Mouse (Mus musculus) neutrophil, adult 5-6 weeks (primary cell): Measurements from ENCODE around the gene Gm20431. TPM values are rescaled to one million over a fixed set of nuclear protein-coding genes. Genes with fewer than 3 reads are reported as not detected.

Experiments
- ATAC-seq: fragments of 151-379, 151-347 bp; 2 replicates; pipeline ENCODE4 v1.8.0; 2017; ENCODE audit warnings: mild to moderate bottlenecking, moderate TSS enrichment; ENCODE audit not compliant: insufficient number of reproducible peaks, poor library complexity, low FRiP score, severe bottlenecking; ENCODE audit errors: extremely low read depth
- total RNA-seq: library from RNA; stranded (forward); fragments of 200-1000 nt; gene quantifications from 2 replicates; pipeline ENCODE4 v1.2.3, GENCODE M21; 2017

The Gm20431 gene
- total RNA-seq, 1 experiment from 2014 or later, result not detected

DNA sequence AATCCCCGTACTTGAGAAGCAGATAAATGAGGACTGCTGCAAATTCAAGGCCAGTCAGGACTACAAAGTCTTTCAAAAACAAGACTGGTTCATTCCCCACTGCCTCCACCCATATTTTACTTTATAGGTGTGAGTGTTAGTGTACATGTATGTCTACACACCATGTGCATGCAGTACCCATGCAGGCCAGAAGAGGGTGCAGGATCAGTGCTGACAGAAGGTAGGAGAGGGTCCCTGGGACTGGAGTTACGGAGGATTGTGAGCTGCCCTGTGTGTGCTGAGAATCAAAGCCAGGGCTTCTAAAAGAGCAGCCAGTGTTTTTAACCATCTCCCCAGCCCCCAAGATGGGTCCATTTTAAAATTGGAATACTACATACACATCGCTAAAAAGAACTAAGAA lies 21.0 kb downstream of the Gm20431 start:
- ATAC-seq, result 0 out of 2 replicates have a peak, but pooled peaks have one; percentile 25

DNA sequence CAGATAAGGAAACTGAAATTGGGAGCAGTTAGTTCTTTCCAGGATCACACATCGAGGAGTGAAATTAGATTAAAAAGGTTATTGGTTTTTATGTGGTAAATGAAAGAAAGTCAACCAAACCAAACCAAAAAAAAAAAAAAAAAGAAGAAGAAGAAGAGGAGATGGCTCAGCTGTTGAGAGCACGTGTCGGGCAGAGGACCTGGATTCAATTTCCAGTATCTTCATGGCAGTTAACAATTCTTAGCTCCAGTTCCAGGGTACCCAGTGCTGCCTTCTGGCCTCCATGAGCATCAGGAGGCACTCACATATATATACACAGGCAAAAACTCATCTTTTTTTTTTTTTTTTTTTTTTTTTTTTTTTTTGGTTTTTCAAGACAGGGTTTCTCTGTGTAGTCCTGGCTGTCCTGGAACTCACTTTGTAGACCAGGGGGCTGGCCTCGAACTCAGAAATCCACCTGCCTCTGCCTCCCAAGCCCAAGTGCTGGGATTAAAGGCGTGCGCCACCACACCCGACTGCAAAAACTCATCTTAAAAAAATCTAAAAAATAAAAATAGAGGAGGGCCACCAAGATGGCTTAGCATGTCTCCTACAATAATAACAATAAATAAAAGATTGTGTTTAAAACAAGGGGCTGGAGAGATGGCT lies 26.3 kb downstream of the Gm20431 start:
- ATAC-seq, result no peak

DNA sequence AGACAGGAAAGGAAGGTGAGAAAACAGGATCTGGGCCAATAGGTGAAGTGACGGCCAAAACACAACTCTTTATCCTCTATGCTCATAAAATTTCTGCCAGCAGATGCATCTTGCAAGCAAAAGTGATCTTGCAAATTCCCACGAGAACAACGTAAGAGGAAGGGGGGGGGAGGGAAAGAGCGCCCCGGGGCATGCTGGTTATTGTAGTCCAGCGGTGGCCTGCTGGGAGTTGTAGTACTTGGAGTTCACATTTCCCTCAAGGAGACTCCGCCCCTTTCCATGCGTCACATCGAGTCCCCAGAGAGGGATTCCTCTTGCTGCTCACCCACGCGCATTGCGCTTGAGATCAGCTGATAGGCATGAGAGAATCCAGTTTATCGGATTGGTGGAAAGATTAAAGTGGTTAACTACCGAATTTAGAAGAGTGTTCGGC lies 26.9 kb downstream of the Gm20431 start:
- ATAC-seq, result peak; percentile 87

DNA sequence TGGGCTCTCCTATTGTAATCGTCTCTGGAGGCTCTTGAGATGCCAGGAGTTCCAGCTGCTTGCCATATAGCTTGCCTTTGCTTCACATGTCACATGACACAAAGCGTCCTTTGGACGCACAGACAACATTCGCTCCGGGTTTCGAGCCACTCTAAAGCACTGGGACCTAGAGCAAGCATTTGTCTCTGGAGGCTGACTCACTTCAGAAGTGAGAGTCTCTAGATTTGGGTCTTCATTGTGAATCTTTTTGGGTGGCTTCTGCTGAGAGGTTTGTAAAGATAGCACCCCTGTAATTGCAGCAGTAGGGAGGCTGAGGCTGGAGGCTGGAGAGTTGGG lies 27.8 kb downstream of the Gm20431 start:
- ATAC-seq, result no peak

DNA sequence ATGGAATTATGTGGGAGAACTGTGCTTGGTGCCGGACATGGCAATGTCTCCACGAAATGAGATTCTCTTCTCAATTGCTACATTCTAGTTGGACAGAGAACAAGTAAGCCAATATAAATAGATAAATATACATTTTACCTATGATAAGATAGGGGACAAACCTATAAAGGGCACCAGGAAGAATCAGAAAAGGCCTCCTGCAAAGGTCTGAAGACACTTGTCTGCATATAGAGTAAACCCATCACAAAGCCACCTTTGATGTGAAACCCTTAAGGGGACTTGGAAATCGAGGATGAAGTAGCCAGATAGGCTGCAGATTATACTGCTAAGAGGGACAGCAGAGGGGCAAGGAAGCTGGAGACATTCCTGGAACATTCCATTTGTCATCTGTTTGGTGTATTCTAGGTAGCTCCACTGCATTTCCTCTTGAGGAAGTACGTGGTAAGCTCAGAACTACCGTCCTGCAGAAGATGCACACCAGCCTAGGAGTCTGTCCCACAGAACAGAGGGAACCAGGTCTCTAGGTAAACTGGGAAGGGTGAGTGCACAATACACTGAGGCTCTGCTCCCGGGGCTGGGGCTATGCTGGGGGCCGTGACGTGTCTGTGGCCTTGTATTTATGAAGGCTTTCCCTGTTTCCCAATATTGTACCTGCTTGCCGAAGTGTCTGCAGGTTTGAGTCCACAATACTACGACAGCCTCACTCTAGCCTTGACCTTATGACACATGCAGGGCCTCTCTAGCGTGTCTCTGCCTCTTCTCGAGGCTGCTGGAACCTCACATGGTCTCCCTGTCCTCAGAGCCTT lies 28.4 kb downstream of the Gm20431 start:
- no peak for ATAC-seq

DNA sequence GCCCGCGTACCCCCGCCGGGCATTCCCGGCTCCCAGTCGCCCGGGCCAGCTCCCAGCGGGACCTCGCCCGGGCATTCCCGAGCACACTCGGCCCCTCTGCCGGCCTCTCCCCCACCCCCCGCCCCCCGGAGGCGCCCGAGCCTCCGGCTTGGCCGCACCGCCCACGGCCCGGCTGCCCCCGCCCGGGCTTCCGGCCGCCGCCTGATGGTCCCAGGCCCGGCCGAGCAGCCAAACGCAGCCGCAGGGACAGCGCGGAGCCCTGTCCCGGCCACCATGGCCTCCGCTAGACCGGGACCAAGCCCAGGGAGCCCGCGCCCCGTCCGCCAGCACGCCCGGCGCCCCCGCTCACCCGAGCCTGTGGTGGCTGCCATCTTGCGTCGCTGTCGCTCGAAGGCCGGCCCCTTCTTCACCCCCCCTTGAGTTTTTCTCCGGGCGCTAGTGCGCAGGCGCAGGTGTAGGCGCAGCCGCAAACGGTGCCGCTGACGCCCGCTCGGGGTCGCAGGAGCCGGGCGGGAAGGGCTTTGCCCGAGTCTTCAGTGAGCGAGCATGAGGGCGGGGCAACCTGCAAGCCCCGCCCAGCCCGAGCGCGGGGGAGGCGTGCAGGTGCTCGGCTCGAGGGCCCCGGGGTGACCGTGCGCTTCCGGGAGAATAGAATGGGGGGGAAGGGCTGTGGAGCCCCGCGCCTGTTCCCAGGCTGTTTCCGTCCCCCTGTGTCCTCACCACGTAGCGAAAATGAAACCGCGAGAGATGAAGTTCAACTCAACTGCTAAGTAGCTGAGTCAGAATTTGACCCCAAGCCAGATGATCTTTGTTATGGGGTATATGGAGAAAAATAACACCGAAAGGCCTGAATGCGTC lies 29.5 kb downstream of the Gm20431 start, which contains the start of gene Ube2v1:
TSS of gene Ube2v1 (minus strand) at position 505 of the 858 bp plus-strand sequence.
- peak; percentile 56 for ATAC-seq

DNA sequence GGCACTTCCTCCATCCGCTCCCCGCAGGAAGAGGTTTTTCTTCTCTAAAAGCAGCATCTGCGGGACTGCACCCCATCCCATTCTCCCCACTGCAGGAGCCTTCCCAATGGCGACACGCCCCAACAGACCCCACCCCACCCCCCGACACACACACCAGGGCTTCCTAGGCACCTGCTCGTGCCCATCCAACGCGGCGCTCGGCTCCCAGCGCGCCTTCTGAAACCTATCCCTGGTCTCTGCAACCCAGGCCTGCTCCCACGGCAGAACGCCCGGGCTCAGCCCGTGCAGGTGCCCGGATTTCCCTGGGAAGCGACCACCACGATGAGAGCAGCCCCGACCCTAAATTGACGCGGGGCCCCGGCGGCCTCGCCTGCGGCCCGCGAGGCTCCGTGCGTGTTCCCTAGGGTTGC lies 30.1 kb downstream of the Gm20431 start:
- ATAC-seq, result no peak

DNA sequence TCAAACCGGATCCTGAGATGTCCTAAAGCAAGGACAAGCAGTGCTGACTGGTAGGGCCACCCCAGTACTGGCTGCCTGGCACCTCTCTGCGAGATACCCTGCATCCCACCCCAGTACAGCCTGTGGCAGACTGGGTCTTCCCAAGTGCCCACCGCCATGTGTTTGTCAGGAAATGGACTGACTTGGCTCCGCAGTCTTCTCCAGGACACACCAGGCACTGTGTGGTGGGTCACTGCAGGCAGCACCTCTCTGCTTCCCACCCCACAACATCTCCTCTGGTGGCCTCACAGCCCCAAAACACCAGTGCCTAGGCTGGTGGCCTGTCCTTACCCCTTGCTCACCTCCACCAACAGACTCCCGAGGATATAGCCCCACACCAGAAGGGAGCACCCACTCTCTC lies 30.9 kb downstream of the Gm20431 start:
- ATAC-seq, result no peak

DNA sequence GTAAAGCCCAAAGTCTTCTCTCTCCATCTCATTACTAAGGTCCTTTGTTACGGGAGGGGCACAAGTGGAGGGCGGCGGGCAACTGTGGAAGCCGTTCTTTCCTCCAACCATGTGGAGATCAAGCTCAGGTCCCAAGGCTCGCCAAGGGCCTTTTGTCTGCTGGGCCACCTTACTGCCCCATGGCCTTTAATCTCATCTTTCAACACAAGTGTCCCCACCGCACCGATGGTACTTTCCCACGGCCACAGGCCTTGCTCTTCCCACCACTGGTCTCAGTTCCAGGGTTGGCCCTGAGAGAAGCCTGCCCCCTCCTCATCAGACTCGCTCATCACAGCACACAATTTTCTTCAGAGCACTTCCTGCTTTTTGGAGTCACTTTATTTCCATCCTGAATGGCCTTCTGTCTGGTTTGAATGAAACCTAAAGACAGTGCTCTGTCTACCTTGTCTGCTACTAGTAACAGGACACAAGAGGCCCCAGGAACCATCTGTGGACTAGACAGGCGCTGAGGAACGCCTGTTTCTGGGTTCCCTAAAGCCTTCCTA lies 31.6 kb downstream of the Gm20431 start:
- ATAC-seq, result no peak

DNA sequence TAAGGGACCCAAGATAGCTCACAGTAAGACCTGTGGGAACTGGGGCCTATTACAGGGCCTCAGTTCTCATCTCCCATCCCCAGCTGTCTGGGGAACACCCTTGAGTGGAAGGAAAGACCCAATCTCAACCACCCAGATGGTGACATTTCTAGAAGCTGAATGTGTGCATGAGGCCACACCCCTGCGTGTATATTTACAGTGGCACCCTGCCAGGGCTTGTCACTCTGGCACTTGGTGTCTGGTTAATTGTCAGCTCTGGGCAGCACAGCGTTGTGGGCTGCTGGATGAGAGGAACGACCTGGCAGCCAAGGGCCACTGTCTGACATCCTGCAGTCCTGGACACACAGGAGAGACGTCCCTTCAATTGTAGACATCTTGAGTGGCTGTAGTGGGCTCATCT lies 32.4 kb downstream of the Gm20431 start:
- no peak for ATAC-seq

DNA sequence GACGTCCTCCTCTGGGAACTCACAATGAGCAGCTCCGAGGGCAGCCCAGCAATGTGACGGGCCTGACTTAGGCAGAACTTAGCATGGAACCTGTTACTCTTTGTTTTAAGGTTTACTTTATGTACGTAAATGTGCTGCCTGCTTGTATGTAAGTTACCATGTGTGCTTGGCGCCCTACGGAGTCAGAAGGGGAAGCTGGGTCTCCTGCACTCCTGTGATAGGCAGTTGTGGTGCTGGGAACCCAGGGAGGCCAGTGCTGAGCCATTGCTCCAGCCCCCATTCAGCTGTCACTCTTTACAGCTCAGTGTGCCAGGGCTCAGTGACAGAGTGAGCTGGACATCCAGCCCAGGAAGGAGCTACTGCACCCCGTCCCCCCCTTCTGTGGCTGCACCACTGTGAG lies 34.3 kb downstream of the Gm20431 start:
- no peak for ATAC-seq

DNA sequence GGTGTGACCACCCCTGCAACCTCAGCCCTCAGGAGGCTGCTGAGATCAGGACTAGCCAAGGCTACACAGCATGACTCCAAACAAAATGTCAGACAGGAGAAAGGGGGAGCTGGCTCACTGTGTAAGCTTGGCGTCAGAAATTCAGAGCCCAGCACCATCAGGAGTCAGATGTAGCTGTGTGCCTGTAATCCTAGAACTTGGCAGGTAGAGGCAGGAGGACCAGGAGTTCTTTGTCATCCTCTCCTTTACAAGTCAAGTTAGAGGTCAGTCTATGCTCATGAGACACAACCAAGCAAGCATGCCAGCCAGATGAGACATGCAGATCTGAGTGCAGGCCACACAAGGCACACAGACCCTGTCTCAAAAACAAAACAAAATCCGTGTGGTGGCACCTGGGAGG lies 35.6 kb downstream of the Gm20431 start:
- ATAC-seq, result no peak

DNA sequence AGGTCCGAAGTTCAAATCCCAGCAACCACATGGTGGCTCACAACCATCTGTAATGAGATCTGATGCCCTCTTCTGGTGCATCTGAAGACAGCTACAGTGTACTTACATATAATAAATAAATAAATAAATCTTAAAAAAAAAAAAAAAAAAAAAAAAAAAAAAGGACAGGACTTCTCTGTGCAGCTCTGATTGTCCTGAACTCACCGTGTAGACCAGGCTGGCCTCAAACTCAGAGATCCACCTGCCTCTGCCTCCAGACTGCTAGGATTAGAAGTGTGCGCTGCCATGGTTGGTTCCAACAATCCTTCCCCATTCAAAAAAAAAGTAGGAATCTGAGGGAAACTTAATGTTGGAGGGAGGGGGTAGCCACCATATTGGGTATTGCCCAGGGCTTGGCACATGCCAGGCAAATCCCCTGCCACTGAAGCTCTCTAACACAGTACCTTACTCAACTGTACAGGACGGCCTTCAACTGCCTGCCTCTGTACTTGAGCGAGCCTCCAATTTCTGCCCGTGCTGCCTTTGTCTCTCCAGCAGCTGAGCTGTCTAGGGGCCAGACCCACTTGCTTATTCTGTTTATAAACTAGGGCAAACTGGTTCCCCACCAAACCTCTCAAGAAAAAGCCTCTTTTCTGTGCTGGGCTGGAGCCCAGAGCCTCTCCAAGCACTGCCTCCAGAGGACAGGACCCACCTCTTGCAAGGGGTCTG lies 36.8 kb downstream of the Gm20431 start:
- ATAC-seq, result no peak

DNA sequence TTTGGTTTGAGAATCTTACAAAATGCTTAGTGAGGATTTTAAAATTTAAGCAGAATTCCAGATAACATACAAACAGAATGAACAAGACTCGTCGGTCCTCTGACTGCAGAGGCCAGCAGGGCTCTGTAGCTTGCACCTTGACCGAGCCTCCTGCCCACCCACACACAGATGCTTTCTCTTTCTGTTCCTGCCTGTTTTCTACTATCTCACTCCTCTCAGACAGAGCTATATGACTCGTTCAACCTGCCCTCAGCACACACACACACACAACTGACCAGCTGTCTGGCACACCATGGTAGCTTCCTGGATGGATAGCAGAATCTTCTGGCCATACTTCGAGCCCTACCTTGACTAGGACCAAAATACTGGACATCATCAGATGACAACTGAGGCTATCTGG lies 38.3 kb downstream of the Gm20431 start:
- no peak for ATAC-seq

DNA sequence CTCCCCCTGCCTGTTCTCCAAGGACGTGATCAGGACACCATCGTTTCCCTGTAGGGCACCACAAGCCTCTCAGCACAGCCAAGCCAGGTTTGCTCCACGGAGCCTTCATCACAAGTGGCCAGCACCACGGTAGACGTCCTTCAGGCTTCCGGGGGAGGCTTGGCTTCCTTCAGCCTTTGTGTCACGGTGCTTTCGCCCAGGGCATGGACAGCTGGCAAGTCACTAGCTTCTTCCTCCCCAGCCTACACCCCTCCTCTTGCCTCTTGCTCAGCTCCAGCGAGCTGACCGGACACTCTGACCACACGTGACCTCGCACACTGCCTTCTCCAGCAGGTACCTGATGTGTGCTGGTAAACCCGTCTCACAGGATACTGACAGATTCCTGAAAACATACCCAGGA lies 38.9 kb downstream of the Gm20431 start:
- ATAC-seq, result no peak

DNA sequence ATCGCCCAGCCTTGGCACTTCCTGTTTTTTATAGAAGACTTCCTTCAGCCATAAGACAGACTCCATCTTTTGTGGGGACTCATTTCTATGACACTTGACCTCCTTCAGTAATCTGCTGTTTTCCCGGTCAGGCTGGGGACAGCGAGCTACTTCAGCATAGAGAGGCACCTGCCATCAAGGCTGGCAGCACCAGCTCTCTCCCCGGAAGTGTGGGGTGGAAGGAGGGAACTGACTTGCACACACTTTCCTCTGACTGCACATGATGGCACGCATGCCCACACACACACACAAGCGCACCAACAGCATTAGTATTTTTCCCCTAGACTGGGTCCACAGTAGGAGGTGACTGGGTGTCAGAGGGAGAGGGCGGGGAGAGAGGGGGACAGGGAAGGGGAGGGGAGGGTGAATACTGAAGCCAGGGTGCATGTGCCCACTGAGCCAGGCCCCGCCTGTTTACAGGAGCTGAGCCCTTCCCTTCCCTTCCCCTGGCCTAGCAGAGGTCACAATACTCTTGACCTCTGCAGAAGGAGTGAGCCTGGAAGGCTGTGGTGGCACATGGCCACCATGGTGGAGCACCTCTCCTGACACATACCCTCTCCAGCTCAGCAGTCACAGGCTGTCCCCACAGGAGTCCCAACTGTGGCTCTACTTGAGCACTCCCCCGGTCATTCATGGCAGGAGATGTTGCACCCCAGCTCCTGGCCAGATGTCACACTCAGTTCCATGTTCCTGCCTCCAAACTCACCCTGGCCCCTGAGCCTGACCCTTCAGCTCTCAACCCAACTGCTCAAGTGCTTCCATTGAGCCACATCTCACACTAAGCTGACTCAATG lies 39.8 kb downstream of the Gm20431 start:
- ATAC-seq, result peak; percentile 23; the same call in 1 of the 2 replicates

DNA sequence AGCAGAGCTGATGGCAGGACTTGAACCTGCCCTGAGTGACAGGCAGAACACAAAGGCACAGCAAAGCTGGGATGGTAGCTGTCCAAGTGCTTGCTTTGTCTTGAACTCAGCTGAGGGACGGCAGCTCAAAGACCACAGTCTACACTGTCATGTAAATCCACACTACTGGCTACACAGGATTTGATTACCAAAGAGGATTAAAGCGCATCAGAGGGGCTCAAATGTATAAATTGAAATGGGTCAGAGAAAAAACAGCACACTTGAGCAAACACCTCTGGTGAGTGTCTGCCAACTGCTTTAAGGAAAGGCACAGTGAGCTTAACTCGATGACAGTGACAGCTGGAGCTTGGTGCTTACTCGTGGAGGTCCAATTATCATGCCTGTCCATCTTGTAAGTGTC lies 43.8 kb downstream of the Gm20431 start:
- no peak for ATAC-seq

DNA sequence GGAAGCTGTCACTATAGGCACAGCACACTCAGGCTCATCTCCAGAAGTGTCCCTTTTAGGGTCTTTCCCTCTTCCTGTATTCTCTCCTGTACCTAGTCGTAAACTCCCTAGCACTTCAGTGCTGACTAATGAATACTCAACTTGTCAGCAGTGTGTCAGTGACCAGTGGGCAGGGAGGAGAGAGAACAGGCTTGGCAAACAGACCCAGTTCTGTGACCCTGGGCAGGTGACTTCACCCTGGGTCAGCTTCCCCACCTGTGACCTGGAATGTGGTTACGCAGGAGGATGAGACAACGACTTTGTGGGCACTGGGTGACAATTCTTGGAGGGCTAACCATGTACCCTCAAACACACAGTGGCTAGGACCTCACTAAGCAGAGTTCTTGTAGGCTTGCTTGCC lies 44.3 kb downstream of the Gm20431 start:
- no peak for ATAC-seq
